Mouse (Mus musculus): Measurements from ENCODE around the gene Phospho1. TPM values are rescaled to one million over a fixed set of nuclear protein-coding genes. Genes with fewer than 3 reads are reported as not detected.

The Phospho1 gene
- polyA plus RNA-seq (2012; rRNA removed) (21.4 and 22.0 TPM in 2 replicates), polyA plus RNA-seq (2014; fragmentation: Nextera tagmentation; extraction: Ambion mirVana) (5.7 and 6.6 TPM in 2 replicates)

DNA sequence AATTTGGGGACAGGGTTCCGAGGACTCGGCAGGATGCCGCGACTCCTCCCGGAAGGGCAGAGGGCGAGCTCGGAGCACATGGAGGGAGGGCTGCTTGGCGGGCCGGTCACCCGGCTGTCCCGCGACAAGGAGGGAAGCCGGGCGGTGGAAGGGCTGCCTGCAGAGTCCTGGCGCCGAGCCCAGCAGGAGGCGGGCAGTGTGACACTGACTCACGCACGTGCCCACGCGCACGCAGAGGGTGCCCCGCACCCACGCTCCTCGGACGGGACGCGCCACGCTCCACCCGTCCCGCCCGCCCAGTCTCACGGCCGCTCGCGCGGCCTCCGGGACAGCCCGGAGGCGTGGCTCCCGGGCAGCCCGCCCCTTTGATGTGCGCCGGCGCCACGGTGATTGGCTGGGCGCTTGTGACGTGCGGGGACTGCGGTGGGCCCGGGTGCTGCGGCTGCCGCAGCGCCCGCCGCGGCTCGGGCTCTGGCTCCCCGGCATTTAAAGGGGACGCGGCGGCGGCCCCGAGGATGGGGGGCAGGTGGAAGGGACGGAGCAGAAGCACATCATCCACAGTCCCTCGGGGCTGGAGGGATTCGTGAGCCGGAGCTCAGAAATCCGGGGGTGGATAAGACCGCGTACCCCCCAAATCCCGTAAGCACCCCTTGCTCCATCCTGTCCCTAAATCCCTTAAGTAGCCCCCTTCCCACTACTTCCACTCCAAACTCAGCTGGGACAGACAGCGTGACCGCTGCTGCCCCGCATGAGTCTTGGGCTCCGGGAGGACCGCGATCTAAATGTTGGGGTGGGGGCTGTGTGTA is at the start of gene Phospho1:
Phospho1 (plus strand) TSS at position 429 of the 806 bp plus-strand sequence.
- Histone ChIP-seq H3K4me3 (ENCODE audit: insufficient read depth in 1 of 2, low read depth in 2 of 2, low read length in 2 of 2) (peak within 1 kb of the TSS; percentile 76 to 84), H3K27me3 (ENCODE audit: control insufficient read depth, insufficient read depth, low read length) (peaks cover 15% of the 10 kb centered on the region), H3K4me2 (ENCODE audit: low read depth) (peak within 1 kb of the TSS; percentile 80), H3K27ac (peak within 1 kb of the TSS; percentile 53), H3K9ac (replicated peaks) (peak within 1 kb of the TSS; percentile 96), H3K36me3 (replicated peaks; ENCODE audit: control insufficient read depth, insufficient read depth, low read depth) (no peaks in the 10 kb centered on the region), H3K9me3 (ENCODE audit: control insufficient read depth, low read length) (no peaks in the 10 kb centered on the region), H3K4me1 (replicated peaks; ENCODE audit: control insufficient read depth in 2 of 2, insufficient read depth in 2 of 2, low read length in 1 of 2) (peaks cover 22 to 46% of the 10 kb centered on the region in 2 experiments)
- under 1% methylated on average over 70 of the region's 78 CpGs for WGBS (ENCODE audit: insufficient replicate concordance)
- DNase-seq (ENCODE audit: low read depth in 3 of 3, low spot score in 3 of 3): peak; percentile 79 to 86 (median 82)
- ATAC-seq (ENCODE audit: insufficient read depth): peak; percentile 94
- no peak for TF ChIP-seq EP300 (IDR thresholded peaks at IDR 0.05; ENCODE audit: low read depth)
- TF ChIP-seq CTCF (IDR thresholded peaks at IDR 0.05; ENCODE audit: low read depth): peak; percentile 22; the same call in 1 of the 2 replicates

DNA sequence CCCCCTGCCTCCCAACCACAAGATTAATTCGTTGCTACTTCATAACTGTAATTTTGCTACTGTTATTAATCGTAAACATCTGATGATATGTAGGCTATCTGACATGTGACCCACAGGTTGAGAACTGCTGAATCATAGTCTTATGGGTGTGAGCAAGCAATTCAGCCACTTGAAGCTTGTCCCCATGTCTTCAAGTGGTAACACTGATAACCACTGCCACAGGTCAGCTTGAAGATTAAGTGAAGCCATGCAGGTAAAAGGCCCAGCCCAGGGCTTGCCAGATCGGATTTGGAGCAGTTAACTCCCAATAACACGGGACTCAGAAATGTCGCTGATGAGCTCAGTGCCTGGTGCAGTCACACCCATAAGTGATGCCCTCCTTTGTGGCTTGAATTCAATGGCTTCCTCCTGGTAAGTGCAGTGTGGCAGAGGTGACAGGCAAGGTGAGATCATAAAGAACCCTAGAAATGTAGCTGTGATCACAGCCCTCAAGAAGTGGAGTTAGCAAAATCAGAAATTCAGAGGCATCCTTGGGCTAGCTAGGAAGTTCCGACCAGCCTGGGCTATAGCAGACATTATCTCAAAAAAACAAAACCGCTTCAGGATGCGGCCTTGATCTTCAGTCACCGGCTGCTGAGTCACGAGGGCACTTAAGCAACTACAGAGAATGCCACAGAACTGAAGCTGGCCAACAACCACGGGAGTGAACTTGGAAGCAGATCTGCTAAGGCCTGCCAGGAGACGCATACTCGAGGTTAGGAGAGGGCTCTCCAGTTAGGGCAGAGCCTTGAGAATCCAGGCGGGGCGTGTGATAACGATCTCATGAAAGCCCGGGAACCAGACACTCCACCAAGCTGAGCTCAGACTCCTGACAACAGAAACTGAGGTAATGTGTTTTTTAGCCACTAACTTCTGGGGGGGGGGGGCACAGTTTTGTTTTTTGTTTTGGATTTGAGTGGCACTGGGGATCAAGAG is 46.7 kb upstream of the Phospho1 start:
- TF ChIP-seq CTCF (IDR thresholded peaks at IDR 0.05; ENCODE audit: low read depth): no peak
- peak; percentile 70 for TF ChIP-seq EP300 (IDR thresholded peaks at IDR 0.05; ENCODE audit: low read depth)
- H3K9me3 ChIP-seq (ENCODE audit: control insufficient read depth, low read length): no peaks in the 10 kb centered on the region
- H3K9ac ChIP-seq (replicated peaks): peak overlapping the region; percentile 84
- peak overlapping the region; percentile 75 for H3K4me2 ChIP-seq (ENCODE audit: low read depth)
- H3K4me1 ChIP-seq (replicated peaks; ENCODE audit: control insufficient read depth in 2 of 2, insufficient read depth in 2 of 2, low read length in 1 of 2): peaks cover 27 to 34% of the 10 kb centered on the region in 2 experiments
- 12% methylated on average over 17 of the region's 17 CpGs for WGBS (ENCODE audit: insufficient replicate concordance)
- peak overlapping the region; percentile 99 for H3K27ac ChIP-seq
- H3K27me3 ChIP-seq (ENCODE audit: control insufficient read depth, insufficient read depth, low read length): no peaks in the 10 kb centered on the region
- H3K4me3 ChIP-seq (ENCODE audit: insufficient read depth in 1 of 2, low read depth in 2 of 2, low read length in 2 of 2): peak overlapping the region; percentile 59 to 82
- DNase-seq (ENCODE audit: low read depth in 3 of 3, low spot score in 3 of 3) (peak; percentile 74 to 80 (median 79)), ATAC-seq (ENCODE audit: insufficient read depth) (peak; percentile 85)
- H3K36me3 ChIP-seq (replicated peaks; ENCODE audit: control insufficient read depth, insufficient read depth, low read depth): no peaks in the 10 kb centered on the region

DNA sequence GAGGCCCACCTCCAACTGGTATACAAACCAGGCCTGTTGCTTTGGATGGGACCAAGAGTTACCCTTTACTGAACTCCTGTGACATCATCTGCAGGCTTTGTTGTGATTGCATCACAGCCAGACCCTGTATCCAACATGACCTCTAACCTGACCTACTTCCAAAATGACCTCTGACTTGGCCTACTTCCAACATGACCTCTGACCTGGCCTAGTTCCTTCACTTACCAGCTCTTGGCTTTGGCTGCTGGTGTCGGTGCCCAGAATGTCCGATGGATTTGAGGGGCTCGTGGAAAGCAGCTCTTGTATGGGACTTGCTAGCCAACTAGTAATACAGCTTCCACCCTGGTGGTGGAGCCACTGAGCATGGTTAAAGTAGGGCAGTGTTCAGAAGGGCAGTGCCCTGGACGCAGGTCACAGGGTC is 45.5 kb upstream of the Phospho1 start:
- TF ChIP-seq CTCF (IDR thresholded peaks at IDR 0.05; ENCODE audit: low read depth) (peak; percentile 85), EP300 (IDR thresholded peaks at IDR 0.05; ENCODE audit: low read depth) (no peak)

DNA sequence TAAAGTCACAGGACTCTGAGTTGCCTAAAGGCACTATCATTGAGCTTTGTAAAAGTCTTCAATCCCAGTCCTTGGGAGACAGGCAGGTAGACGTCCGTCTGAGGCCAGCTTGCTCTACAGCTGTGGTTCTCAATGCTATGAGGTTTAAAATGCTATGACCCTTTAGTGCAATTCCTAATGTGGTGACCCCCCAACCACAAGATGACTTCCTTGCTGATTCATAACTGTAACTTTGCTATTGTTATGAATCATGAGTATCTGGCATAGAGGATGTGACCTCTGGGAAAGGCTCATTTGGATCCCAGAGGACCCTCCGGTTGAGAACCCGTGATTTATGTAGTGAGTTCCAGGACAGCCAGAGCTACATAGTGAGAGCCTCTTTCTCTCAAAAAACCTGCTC is 44.9 kb upstream of the Phospho1 start:
- Histone ChIP-seq H3K4me1 (replicated peaks; ENCODE audit: control insufficient read depth in 2 of 2, insufficient read depth in 2 of 2, low read length in 1 of 2) (peaks cover 27 to 31% of the 10 kb centered on the region in 2 experiments), H3K4me2 (ENCODE audit: low read depth) (peak overlapping the region; percentile 75), H3K36me3 (replicated peaks; ENCODE audit: control insufficient read depth, insufficient read depth, low read depth) (no peaks in the 10 kb centered on the region), H3K9ac (replicated peaks) (peak overlapping the region; percentile 84), H3K27ac (no peak overlapping the region), H3K27me3 (ENCODE audit: control insufficient read depth, insufficient read depth, low read length) (no peaks in the 10 kb centered on the region), H3K4me3 (ENCODE audit: insufficient read depth in 1 of 2, low read depth in 2 of 2, low read length in 2 of 2) (peak overlapping the region; percentile 59 to 82), H3K9me3 (ENCODE audit: control insufficient read depth, low read length) (no peaks in the 10 kb centered on the region)
- WGBS (ENCODE audit: insufficient replicate concordance): 81% methylated on average over 4 of the region's 4 CpGs
- DNase-seq (ENCODE audit: low read depth in 3 of 3, low spot score in 3 of 3): no peak
- TF ChIP-seq EP300 (IDR thresholded peaks at IDR 0.05; ENCODE audit: low read depth): no peak
- no peak for TF ChIP-seq CTCF (IDR thresholded peaks at IDR 0.05; ENCODE audit: low read depth)
- ATAC-seq (ENCODE audit: insufficient read depth): no peak

More for the DNA sequence above, 45.5 kb upstream of the Phospho1 start:
- Histone ChIP-seq H3K27me3 (ENCODE audit: control insufficient read depth, insufficient read depth, low read length) (no peaks in the 10 kb centered on the region), H3K9ac (replicated peaks) (peak overlapping the region; percentile 84), H3K4me3 (ENCODE audit: insufficient read depth in 1 of 2, low read depth in 2 of 2, low read length in 2 of 2) (peak overlapping the region; percentile 59 to 82), H3K36me3 (replicated peaks; ENCODE audit: control insufficient read depth, insufficient read depth, low read depth) (no peaks in the 10 kb centered on the region), H3K27ac (peak overlapping the region; percentile 99), H3K9me3 (ENCODE audit: control insufficient read depth, low read length) (no peaks in the 10 kb centered on the region), H3K4me1 (replicated peaks; ENCODE audit: control insufficient read depth in 2 of 2, insufficient read depth in 2 of 2, low read length in 1 of 2) (peaks cover 27 to 32% of the 10 kb centered on the region in 2 experiments), H3K4me2 (ENCODE audit: low read depth) (peak overlapping the region; percentile 75)
- ATAC-seq (ENCODE audit: insufficient read depth) (no peak), DNase-seq (ENCODE audit: low read depth in 3 of 3, low spot score in 3 of 3) (peak; percentile 34 to 51 (median 40))
- 68% methylated on average over 4 of the region's 4 CpGs for WGBS (ENCODE audit: insufficient replicate concordance)

Measured in liver, embryonic 14.5 days (tissue).